Mouse (Mus musculus) myocyte (in vitro differentiated cells): Measurements from ENCODE around the gene Scube1.

ENCODE experiments used
- CEBPB ChIP-seq: IDR thresholded peaks from 2 replicates; pipeline ENCODE4 v1.6.1; 2011; ENCODE audit warnings: mild to moderate bottlenecking, moderate library complexity; ENCODE audit not compliant: poor library complexity, insufficient read depth, severe bottlenecking
- MAX ChIP-seq: IDR thresholded peaks from one replicate; pipeline ENCODE4 v1.6.1; 2011; ENCODE audit warnings: low read depth, mild to moderate bottlenecking, control low read depth
- MYOG ChIP-seq, 3 experiments: IDR thresholded peaks; one replicate each; pipeline ENCODE4 v1.6.1; 2011; ENCODE audit warnings: control low read depth in 2 of 3, low read depth in 2 of 3, mild to moderate bottlenecking in 2 of 3; ENCODE audit not compliant: insufficient read length in 2 of 3, control insufficient read depth in 1 of 3, insufficient read depth in 1 of 3
- POLR2A ChIP-seq: IDR thresholded peaks from one replicate; pipeline ENCODE4 v1.6.1; 2011; ENCODE audit warnings: low read depth, mild to moderate bottlenecking, control low read depth, moderate library complexity; ENCODE audit not compliant: insufficient read length
- SRF ChIP-seq: IDR thresholded peaks from one replicate; pipeline ENCODE4 v1.6.1; 2011; ENCODE audit warnings: low read depth; ENCODE audit not compliant: control insufficient read depth, insufficient read length
- TCF3 ChIP-seq: IDR thresholded peaks from one replicate; pipeline ENCODE4 v1.6.1; 2011; ENCODE audit warnings: low read depth, control low read depth; ENCODE audit not compliant: insufficient read length

GRCm38 (mm10) chr15:83606700-83607099 lies 118.1 kb downstream of the Scube1 start:
- no peak for TF ChIP-seq POLR2A
- no peak for TF ChIP-seq TCF3
- no peak for TF ChIP-seq MAX
- TF ChIP-seq CEBPB, result no peak
- no peak for TF ChIP-seq SRF
- TF ChIP-seq MYOG (IDR thresholded peaks at IDR 0.05; ENCODE audit: control insufficient read depth in 1 of 3, insufficient read depth in 1 of 3, insufficient read length in 2 of 3, low read depth in 2 of 3), result no peak
